Mouse (Mus musculus) stomach, postnatal 0 days (tissue): ENCODE measurements at regions not wholly inside any gene's neighbourhood (a gene's known extent, or its start where the extent isn't known, plus 50 kb on each side); places are given as distances from the start of the nearest gene placed in this dataset.

ENCODE experiments used
- ATAC-seq: fragments of 200-750 bp; cut with Nextera tagmentation; 2 replicates; pipeline ENCODE4 v1.8.0; 2017; ENCODE audit not compliant: low FRiP score, low TSS enrichment
- DNase-seq: peaks from one replicate; pipeline ENCODE4 v3.0.0-alpha.2; 2016; ENCODE audit warnings: low spot score
- H3K27ac ChIP-seq: fragments of 300-500 bp; sonication (generic); replicated peaks from 2 replicates; pipeline ENCODE4 v1.5.1; 2014; ENCODE audit warnings: mild to moderate bottlenecking, control low read depth
- H3K27me3 ChIP-seq: fragments of 300-500 bp; sonication (generic); 2 replicates; pipeline ENCODE4 v1.6.1; 2014; ENCODE audit warnings: low read length; ENCODE audit not compliant: control insufficient read depth, insufficient read depth
- H3K36me3 ChIP-seq: fragments of 300-500 bp; sonication (generic); 2 replicates; pipeline ENCODE4 v1.6.1; 2014; ENCODE audit warnings: low read length, mixed read lengths; ENCODE audit not compliant: control insufficient read depth, insufficient read depth
- H3K4me1 ChIP-seq: fragments of 300-500 bp; sonication (generic); replicated peaks from 2 replicates; pipeline ENCODE4 v1.6.1; 2014; ENCODE audit warnings: antibody characterized with exemption; ENCODE audit not compliant: control insufficient read depth, insufficient read depth
- H3K4me2 ChIP-seq: fragments of 300-500 bp; sonication (generic); replicated peaks from 2 replicates; pipeline ENCODE4 v1.6.1; 2014; ENCODE audit warnings: low read depth, mild to moderate bottlenecking, control low read depth, moderate library complexity
- H3K4me3 ChIP-seq: fragments of 300-500 bp; sonication (generic); 2 replicates; pipeline ENCODE4 v1.5.1; 2014; ENCODE audit warnings: low read depth, low read length, control low read depth
- H3K9ac ChIP-seq: fragments of 300-500 bp; sonication (generic); 2 replicates; pipeline ENCODE4 v1.6.1; 2014; ENCODE audit warnings: mild to moderate bottlenecking, low read length, control low read depth, mixed read lengths
- H3K9me3 ChIP-seq: fragments of 300-500 bp; sonication (generic); 2 replicates; pipeline ENCODE4 v1.6.1; 2016; ENCODE audit warnings: low read length; ENCODE audit not compliant: control insufficient read depth
- CTCF ChIP-seq: IDR thresholded peaks from 2 replicates; pipeline ENCODE4 v1.5.1; 2016; ENCODE audit warnings: antibody characterized with exemption, low read depth, mild to moderate bottlenecking, moderate library complexity
- EP300 ChIP-seq: optimal IDR thresholded peaks from 2 replicates; pipeline ENCODE3; 2016; ENCODE audit warnings: antibody characterized with exemption
- WGBS: fragments of 180-500 bp; shearing (Covaris S2); extraction: QIAGEN DNeasy Blood & Tissue Kit; methylation state at CpG from one replicate; pipeline ENCODE4 v1.1.7; 2014; 5-methylcytosine and 5-hydroxymethylcytosine counted together

DNA sequence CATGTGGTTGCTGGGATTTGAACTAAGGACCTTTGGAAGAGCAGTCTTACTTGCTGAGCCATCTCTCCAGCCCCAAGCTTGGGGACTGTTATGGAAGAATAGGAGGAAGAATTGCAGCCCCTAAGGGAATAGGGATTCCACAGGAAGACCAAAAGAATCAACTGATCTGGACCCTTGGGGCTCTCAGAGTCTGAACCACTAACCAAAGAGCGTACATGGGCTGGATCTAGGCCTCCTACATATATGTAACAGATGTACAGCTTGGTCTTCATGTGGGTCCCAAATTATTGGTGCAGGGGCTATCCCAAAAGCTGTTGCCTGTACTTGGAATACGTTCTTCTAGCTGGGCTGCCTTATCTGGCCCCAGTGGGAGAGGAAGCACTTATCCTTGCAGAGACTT is 115.4 kb upstream of the Gm6793 start:
- 61% methylated on average over 2 of the region's 2 CpGs for WGBS
- H3K4me3 ChIP-seq: no peak overlapping the region

DNA sequence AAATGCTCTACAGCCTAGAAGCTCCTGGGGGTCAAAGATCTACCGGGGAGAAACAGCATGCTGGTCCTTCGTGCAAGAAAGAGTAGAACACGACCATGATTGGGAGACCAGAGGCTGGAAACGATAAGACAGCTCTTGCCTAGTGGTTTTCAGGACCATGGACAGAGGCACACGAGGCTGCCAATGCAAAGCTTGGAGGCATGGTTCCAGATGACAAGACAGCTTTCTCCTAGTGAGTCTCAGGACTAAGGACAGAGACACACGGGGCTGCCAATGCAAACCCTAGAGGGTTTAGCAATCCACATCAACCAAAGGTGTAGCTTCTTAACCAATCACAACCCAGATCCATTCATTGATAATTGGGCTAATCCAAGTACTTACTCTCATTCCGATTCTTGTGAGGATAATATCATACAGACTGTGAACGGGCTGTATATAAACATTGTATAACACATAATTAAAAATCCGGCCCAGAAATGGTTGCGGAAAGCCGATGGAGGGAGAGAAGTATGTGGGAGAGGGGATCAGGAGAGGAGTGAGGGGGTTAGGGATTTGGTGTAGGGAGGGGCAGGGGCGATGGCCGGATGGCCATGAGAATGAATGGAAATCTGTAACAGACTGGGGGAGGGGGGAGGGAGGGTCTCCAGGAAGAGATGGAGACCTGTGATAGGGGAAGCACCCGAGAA is 114.1 kb upstream of the Gm6793 start:
- H3K27me3 ChIP-seq: no peaks in the 10 kb centered on the region
- 49% methylated on average over 14 of the region's 14 CpGs for WGBS
- H3K4me2 ChIP-seq: no peak overlapping the region
- no peaks in the 10 kb centered on the region for H3K36me3 ChIP-seq
- no peak overlapping the region for H3K4me3 ChIP-seq
- H3K9ac ChIP-seq: no peak overlapping the region
- H3K27ac ChIP-seq: no peak overlapping the region
- no peak for TF ChIP-seq CTCF
- TF ChIP-seq EP300: no peak
- ATAC-seq (0 out of 2 replicates have a peak, but pooled peaks have one; percentile 24), DNase-seq (peak; percentile 77)
- H3K4me1 ChIP-seq: no peaks in the 10 kb centered on the region
- no peaks in the 10 kb centered on the region for H3K9me3 ChIP-seq

More for the DNA sequence above, 115.4 kb upstream of the Gm6793 start:
- TF ChIP-seq EP300: no peak
- TF ChIP-seq CTCF: no peak
- no peaks in the 10 kb centered on the region for H3K27me3 ChIP-seq
- no peak overlapping the region for H3K27ac ChIP-seq
- DNase-seq (no peak), ATAC-seq (no peak)
- no peaks in the 10 kb centered on the region for H3K9me3 ChIP-seq
- no peak overlapping the region for H3K4me2 ChIP-seq
- no peaks in the 10 kb centered on the region for H3K4me1 ChIP-seq
- H3K36me3 ChIP-seq: no peaks in the 10 kb centered on the region
- no peak overlapping the region for H3K9ac ChIP-seq

DNA sequence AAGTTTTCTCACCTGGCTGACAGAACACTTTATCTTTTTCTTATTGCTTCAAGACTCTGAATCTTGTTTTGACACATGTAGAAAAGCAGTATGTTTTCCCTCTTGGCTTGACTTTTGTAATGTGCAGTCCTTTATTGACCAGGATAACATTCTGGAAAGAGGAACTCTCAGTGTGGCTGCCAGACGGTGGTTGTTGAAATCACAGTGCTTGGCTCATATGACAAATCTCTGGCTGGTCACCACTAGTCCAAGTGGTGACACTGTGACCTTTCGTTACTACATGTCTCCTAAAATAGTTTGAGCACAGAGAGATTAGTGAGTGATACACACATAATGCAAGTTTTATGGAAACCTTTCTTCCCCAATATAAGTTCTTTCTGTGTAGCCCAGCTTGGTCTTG is 97.1 kb upstream of the Gm6793 start:
- Histone ChIP-seq H3K4me3 (no peak overlapping the region), H3K36me3 (no peaks in the 10 kb centered on the region), H3K9me3 (no peaks in the 10 kb centered on the region), H3K4me1 (no peaks in the 10 kb centered on the region), H3K27ac (no peak overlapping the region), H3K4me2 (no peak overlapping the region), H3K9ac (no peak overlapping the region), H3K27me3 (no peaks in the 10 kb centered on the region)
- no peak for TF ChIP-seq EP300
- TF ChIP-seq CTCF: no peak
- ATAC-seq (no peak), DNase-seq (no peak)
- 65% methylated on average over 2 of the region's 2 CpGs for WGBS

DNA sequence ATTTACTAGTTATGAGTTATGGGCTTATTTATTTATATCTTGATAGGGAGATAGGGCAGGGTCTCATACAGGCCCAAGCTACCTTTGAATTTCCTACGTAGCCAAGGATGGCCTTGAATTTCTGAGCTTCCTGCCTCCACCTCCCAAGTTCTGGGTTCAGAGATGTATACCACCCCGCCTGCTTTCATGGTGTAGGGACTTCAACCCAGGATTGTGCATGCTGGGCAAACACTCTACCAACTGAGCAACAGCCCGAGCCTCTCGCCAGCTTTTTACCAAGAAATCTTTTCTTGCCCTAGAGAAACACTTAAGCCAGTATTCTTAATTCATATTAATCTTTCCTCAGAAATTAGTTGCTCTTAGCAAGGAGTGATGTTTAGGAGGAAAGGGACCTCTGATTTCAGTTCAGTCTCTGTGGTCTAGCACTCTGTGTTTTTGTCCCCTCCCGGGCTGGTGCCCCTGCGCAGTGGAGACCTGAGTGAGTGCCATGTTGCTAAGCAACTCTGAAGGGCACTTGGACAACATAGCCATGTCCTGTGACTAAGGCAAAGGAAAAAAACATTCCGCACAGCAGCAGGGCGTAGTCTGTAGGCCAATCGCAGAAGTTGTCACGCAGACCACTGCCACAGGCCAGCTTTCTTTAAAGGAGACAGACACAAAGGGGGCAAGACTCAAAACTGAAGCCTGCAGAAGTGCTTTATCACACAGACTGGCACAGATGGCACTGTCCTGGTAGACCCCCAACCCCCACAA is 83.2 kb upstream of the Gm6793 start:
- H3K9ac ChIP-seq: no peak overlapping the region
- peak; percentile 14 for DNase-seq
- no peaks in the 10 kb centered on the region for H3K9me3 ChIP-seq
- no peak overlapping the region for H3K4me2 ChIP-seq
- H3K4me1 ChIP-seq: no peaks in the 10 kb centered on the region
- no peak overlapping the region for H3K4me3 ChIP-seq
- no peak for TF ChIP-seq EP300
- no peak for TF ChIP-seq CTCF
- H3K27ac ChIP-seq: no peak overlapping the region
- 0 out of 2 replicates have a peak, but pooled peaks have one; percentile 60 for ATAC-seq
- no peaks in the 10 kb centered on the region for H3K36me3 ChIP-seq
- H3K27me3 ChIP-seq: no peaks in the 10 kb centered on the region
- whole genome bisulfite sequencing: 75% methylated on average over 10 of the region's 10 CpGs

DNA sequence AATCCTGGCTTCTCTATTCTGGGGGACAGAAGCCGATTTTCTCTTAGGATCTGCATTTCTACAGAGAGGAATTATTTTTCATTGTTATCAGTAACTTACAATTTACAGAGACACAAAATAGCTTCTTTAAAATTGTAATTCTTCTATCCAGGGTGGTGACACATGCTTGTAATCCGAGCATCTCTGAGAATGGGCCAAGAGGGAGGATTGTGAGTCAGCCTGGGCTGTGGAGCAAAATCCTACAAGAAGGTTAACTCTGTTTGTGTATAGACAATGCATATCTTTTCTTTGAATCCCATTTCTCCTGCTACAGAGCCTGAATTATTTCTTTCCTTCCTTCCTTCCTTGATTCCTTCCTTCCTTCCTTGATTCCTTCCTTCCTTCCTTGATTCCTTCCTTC is 80.0 kb upstream of the Gm6793 start:
- no peaks in the 10 kb centered on the region for H3K9me3 ChIP-seq
- WGBS: 75% methylated on average over 2 of the region's 2 CpGs

DNA sequence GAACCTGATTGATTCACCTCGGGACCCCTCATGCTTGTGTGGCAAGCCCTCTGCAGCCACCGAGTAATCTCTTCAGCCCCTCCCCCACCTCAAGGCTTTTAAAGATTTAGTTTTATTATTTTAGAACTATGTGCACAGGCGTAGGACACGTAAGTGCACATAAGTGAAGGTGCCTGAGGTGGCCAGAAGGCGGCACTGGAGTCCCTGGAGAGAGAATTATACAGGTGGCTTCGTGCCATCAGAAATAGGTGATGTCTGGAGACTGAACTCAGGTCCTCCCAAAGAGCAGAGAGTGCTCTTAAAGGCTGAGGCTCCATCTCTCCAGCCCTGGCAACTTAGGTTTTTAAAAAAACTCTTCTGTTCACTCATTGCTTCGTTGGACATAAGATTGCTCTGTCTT is 78.7 kb upstream of the Gm6793 start:
- Histone ChIP-seq H3K27ac (no peak overlapping the region), H3K27me3 (no peaks in the 10 kb centered on the region)

More for the DNA sequence above, 80.0 kb upstream of the Gm6793 start:
- Histone ChIP-seq H3K27ac (no peak overlapping the region), H3K9ac (no peak overlapping the region), H3K36me3 (no peaks in the 10 kb centered on the region), H3K4me1 (no peaks in the 10 kb centered on the region), H3K4me3 (no peak overlapping the region), H3K27me3 (no peaks in the 10 kb centered on the region), H3K4me2 (no peak overlapping the region)
- no peak for DNase-seq
- no peak for ATAC-seq
- no peak for TF ChIP-seq CTCF
- TF ChIP-seq EP300: no peak

More for the DNA sequence above, 78.7 kb upstream of the Gm6793 start:
- ATAC-seq: no peak
- H3K9ac ChIP-seq: no peak overlapping the region
- TF ChIP-seq EP300 (no peak), CTCF (peak; percentile 34)
- no peaks in the 10 kb centered on the region for H3K9me3 ChIP-seq
- no peak for DNase-seq
- 58% methylated on average over 7 of the region's 7 CpGs for WGBS
- no peak overlapping the region for H3K4me3 ChIP-seq
- no peaks in the 10 kb centered on the region for H3K4me1 ChIP-seq
- no peak overlapping the region for H3K4me2 ChIP-seq
- no peaks in the 10 kb centered on the region for H3K36me3 ChIP-seq
